Mouse (Mus musculus) embryonic facial prominence, embryonic 12.5 days (tissue): Measurements from ENCODE around the gene Slc20a1. TPM values are rescaled to one million over a fixed set of nuclear protein-coding genes. Genes with fewer than 3 reads are reported as not detected.

Experiments
- ATAC-seq: fragments of 200-750 bp; cut with Nextera tagmentation; 2 replicates; pipeline ENCODE4 v1.8.0; 2017; ENCODE audit not compliant: insufficient number of reproducible peaks, insufficient read depth, low FRiP score, low TSS enrichment
- H3K27ac ChIP-seq: fragments of 300-500 bp; sonication (generic); 2 replicates; pipeline ENCODE4 v1.5.1; 2016; ENCODE audit warnings: mild to moderate bottlenecking
- H3K27me3 ChIP-seq: fragments of 300-500 bp; sonication (generic); 2 replicates; pipeline ENCODE4 v1.6.1; 2016; ENCODE audit warnings: mild to moderate bottlenecking, moderate library complexity
- H3K36me3 ChIP-seq: fragments of 300-500 bp; sonication (generic); 2 replicates; pipeline ENCODE4 v1.6.1; 2016; ENCODE audit warnings: mild to moderate bottlenecking
- H3K4me1 ChIP-seq: fragments of 300-500 bp; sonication (generic); 2 replicates; pipeline ENCODE4 v1.6.1; 2016
- H3K4me2 ChIP-seq: fragments of 300-500 bp; sonication (generic); replicated peaks from 2 replicates; pipeline ENCODE4 v1.6.1; 2016; ENCODE audit warnings: mild to moderate bottlenecking, moderate library complexity
- H3K4me3 ChIP-seq: fragments of 300-500 bp; sonication (generic); 2 replicates; pipeline ENCODE4 v1.5.1; 2016; ENCODE audit warnings: mild to moderate bottlenecking
- H3K9ac ChIP-seq: fragments of 300-500 bp; sonication (generic); 2 replicates; pipeline ENCODE4 v1.6.1; 2016; ENCODE audit warnings: mild to moderate bottlenecking, moderate library complexity
- H3K9me3 ChIP-seq: fragments of 300-500 bp; sonication (generic); 2 replicates; pipeline ENCODE4 v1.6.1; 2016; ENCODE audit warnings: mild to moderate bottlenecking, moderate library complexity
- WGBS: fragments of 180-500 bp; shearing (Covaris S2); methylation state at CpG from one replicate; pipeline ENCODE4 v1.1.7; 2016; 5-methylcytosine and 5-hydroxymethylcytosine counted together
- polyA plus RNA-seq: library from polyadenylated mRNA; unstranded; fragments of >200 nt; fragmentation: Nextera tagmentation; extraction: Ambion mirVana; gene quantifications from 2 replicates; pipeline ENCODE4 v1.2.1, GENCODE M21; 2016

Slc20a1 gene
- 43.8 and 46.3 TPM in 2 replicates for polyA plus RNA-seq

GRCm38 (mm10) chr2:129198436-129199327, at the start of gene Slc20a1:
Gene Slc20a1 (plus strand): TSS chr2:129198764.
- ATAC-seq = peak; percentile 98
- Histone ChIP-seq H3K4me1 (peaks cover 12% of the 10 kb centered on the region), H3K27ac (peak within 1 kb of the TSS; percentile 87), H3K9ac (peak within 1 kb of the TSS; percentile 87), H3K27me3 (no peaks in the 10 kb centered on the region), H3K9me3 (no peaks in the 10 kb centered on the region), H3K36me3 (peaks cover 29% of the 10 kb centered on the region), H3K4me3 (peak within 1 kb of the TSS; percentile 78), H3K4me2 (peak within 1 kb of the TSS; percentile 78)
- under 1% methylated on average over 90 of the region's 96 CpGs for WGBS

- no peaks in the 10 kb centered on the region for H3K9me3 ChIP-seq
- no peaks in the 10 kb centered on the region for H3K36me3 ChIP-seq
- H3K27ac ChIP-seq = no peak overlapping the region
- H3K4me2 ChIP-seq = no peak overlapping the region
- no peak overlapping the region for H3K4me3 ChIP-seq
- 56% methylated on average over 2 of the region's 2 CpGs for WGBS
- H3K4me1 ChIP-seq = no peaks in the 10 kb centered on the region
- no peak for ATAC-seq
- H3K9ac ChIP-seq = no peak overlapping the region
- 0 out of 2 replicates have a peak, but pooled peaks cover 2% of the 10 kb centered on the region for H3K27me3 ChIP-seq
Observed at GRCm38 (mm10) chr2:129148836-129149235, 49.7 kb upstream of the Slc20a1 start.

GRCm38 (mm10) chr2:129150386-129150785, 48.2 kb upstream of the Slc20a1 start:
- no peaks in the 10 kb centered on the region for H3K27me3 ChIP-seq
- H3K36me3 ChIP-seq = no peaks in the 10 kb centered on the region
- no peak overlapping the region for H3K4me2 ChIP-seq
- 85% methylated on average over 5 of the region's 5 CpGs for WGBS
- no peaks in the 10 kb centered on the region for H3K4me1 ChIP-seq
- no peaks in the 10 kb centered on the region for H3K9me3 ChIP-seq
- no peak overlapping the region for H3K4me3 ChIP-seq
- no peak for ATAC-seq
- no peak overlapping the region for H3K27ac ChIP-seq
- H3K9ac ChIP-seq = no peak overlapping the region

- H3K27ac ChIP-seq = no peak overlapping the region
- H3K9me3 ChIP-seq = no peaks in the 10 kb centered on the region
- H3K4me1 ChIP-seq = no peaks in the 10 kb centered on the region
- no peak overlapping the region for H3K4me3 ChIP-seq
- no peaks in the 10 kb centered on the region for H3K36me3 ChIP-seq
- H3K27me3 ChIP-seq = no peaks in the 10 kb centered on the region
- no peak overlapping the region for H3K9ac ChIP-seq
- 86% methylated on average over 9 of the region's 9 CpGs for WGBS
- no peak overlapping the region for H3K4me2 ChIP-seq
- no peak for ATAC-seq
Observed at GRCm38 (mm10) chr2:129151111-129151510, 47.5 kb upstream of the Slc20a1 start.

- ATAC-seq = no peak
- H3K9me3 ChIP-seq = no peaks in the 10 kb centered on the region
- H3K9ac ChIP-seq = no peak overlapping the region
- no peaks in the 10 kb centered on the region for H3K4me1 ChIP-seq
- no peak overlapping the region for H3K27ac ChIP-seq
- whole genome bisulfite sequencing = 82% methylated on average over 1 of the region's 1 CpGs
- no peak overlapping the region for H3K4me3 ChIP-seq
- H3K27me3 ChIP-seq = no peaks in the 10 kb centered on the region
- H3K4me2 ChIP-seq = no peak overlapping the region
- no peaks in the 10 kb centered on the region for H3K36me3 ChIP-seq
Observed at GRCm38 (mm10) chr2:129152751-129153150, 45.8 kb upstream of the Slc20a1 start.

GRCm38 (mm10) chr2:129164815-129165214, 33.7 kb upstream of the Slc20a1 start:
- Histone ChIP-seq H3K9ac (no peak overlapping the region), H3K27me3 (no peaks in the 10 kb centered on the region), H3K4me2 (no peak overlapping the region), H3K27ac (no peak overlapping the region), H3K4me1 (no peaks in the 10 kb centered on the region), H3K36me3 (no peaks in the 10 kb centered on the region), H3K4me3 (no peak overlapping the region), H3K9me3 (no peaks in the 10 kb centered on the region)
- no peak for ATAC-seq
- 74% methylated on average over 5 of the region's 5 CpGs for WGBS

GRCm38 (mm10) chr2:129166466-129167463, 31.8 kb upstream of the Slc20a1 start:
- H3K9me3 ChIP-seq = no peaks in the 10 kb centered on the region
- ATAC-seq = no peak

GRCm38 (mm10) chr2:129173386-129173785, 25.2 kb upstream of the Slc20a1 start:
- H3K27ac ChIP-seq = no peak overlapping the region
- no peaks in the 10 kb centered on the region for H3K36me3 ChIP-seq
- H3K9ac ChIP-seq = no peak overlapping the region
- H3K4me2 ChIP-seq = no peak overlapping the region; the same call in 1 of the 2 replicates
- WGBS = 55% methylated on average over 10 of the region's 10 CpGs
- H3K4me1 ChIP-seq = no peaks in the 10 kb centered on the region
- no peaks in the 10 kb centered on the region for H3K27me3 ChIP-seq
- H3K9me3 ChIP-seq = no peaks in the 10 kb centered on the region
- no peak for ATAC-seq
- H3K4me3 ChIP-seq = no peak overlapping the region

More at GRCm38 (mm10) chr2:129166466-129167463, 31.8 kb upstream of the Slc20a1 start:
- H3K4me1 ChIP-seq = no peaks in the 10 kb centered on the region
- no peaks in the 10 kb centered on the region for H3K27me3 ChIP-seq
- 70% methylated on average over 10 of the region's 10 CpGs for WGBS
- no peak overlapping the region for H3K4me3 ChIP-seq
- no peak overlapping the region for H3K9ac ChIP-seq
- H3K36me3 ChIP-seq = no peaks in the 10 kb centered on the region
- no peak overlapping the region for H3K27ac ChIP-seq
- H3K4me2 ChIP-seq = no peak overlapping the region

- WGBS = 42% methylated on average over 7 of the region's 7 CpGs
- no peak overlapping the region for H3K4me3 ChIP-seq
- no peaks in the 10 kb centered on the region for H3K36me3 ChIP-seq
- H3K4me1 ChIP-seq = no peaks in the 10 kb centered on the region
- H3K9ac ChIP-seq = no peak overlapping the region
- H3K4me2 ChIP-seq = no peak overlapping the region
- ATAC-seq = no peak
- H3K9me3 ChIP-seq = no peaks in the 10 kb centered on the region
- H3K27me3 ChIP-seq = no peaks in the 10 kb centered on the region
- no peak overlapping the region for H3K27ac ChIP-seq
Observed at GRCm38 (mm10) chr2:129174474-129174873, 24.1 kb upstream of the Slc20a1 start.

GRCm38 (mm10) chr2:129175636-129176035, 22.9 kb upstream of the Slc20a1 start:
- Histone ChIP-seq H3K36me3 (no peaks in the 10 kb centered on the region), H3K27me3 (no peaks in the 10 kb centered on the region), H3K4me1 (no peaks in the 10 kb centered on the region), H3K4me2 (no peak overlapping the region), H3K9me3 (no peaks in the 10 kb centered on the region), H3K9ac (no peak overlapping the region), H3K27ac (no peak overlapping the region), H3K4me3 (no peak overlapping the region)
- no peak for ATAC-seq
- 52% methylated on average over 2 of the region's 2 CpGs for WGBS

GRCm38 (mm10) chr2:129176676-129177420, 21.7 kb upstream of the Slc20a1 start:
- Histone ChIP-seq H3K4me1 (no peaks in the 10 kb centered on the region), H3K9me3 (no peaks in the 10 kb centered on the region), H3K4me3 (no peak overlapping the region), H3K27me3 (no peaks in the 10 kb centered on the region), H3K4me2 (no peak overlapping the region), H3K9ac (no peak overlapping the region), H3K27ac (no peak overlapping the region), H3K36me3 (no peaks in the 10 kb centered on the region)
- no peak for ATAC-seq
- whole genome bisulfite sequencing = 70% methylated on average over 12 of the region's 12 CpGs
